Mouse (Mus musculus) CD4-positive, CD25-positive, alpha-beta regulatory T cell, adult 4 months (primary cell): Measurements from ENCODE around the gene Manbal. TPM values are rescaled to one million over a fixed set of nuclear protein-coding genes. Genes with fewer than 3 reads are reported as not detected.

Experiments used
- ATAC-seq: one replicate; pipeline ENCODE4 v1.8.0; 2017
- polyA plus RNA-seq, 2 experiments: library from polyadenylated mRNA; unstranded; fragments of 100-300 nt; shearing (Covaris generic); gene quantifications; one replicate each; pipeline ENCODE4 v1.2.1; 2017

The Manbal gene
- polyA plus RNA-seq, 2 experiments from 2014 or later, result 41.4 to 59.3 TPM

DNA sequence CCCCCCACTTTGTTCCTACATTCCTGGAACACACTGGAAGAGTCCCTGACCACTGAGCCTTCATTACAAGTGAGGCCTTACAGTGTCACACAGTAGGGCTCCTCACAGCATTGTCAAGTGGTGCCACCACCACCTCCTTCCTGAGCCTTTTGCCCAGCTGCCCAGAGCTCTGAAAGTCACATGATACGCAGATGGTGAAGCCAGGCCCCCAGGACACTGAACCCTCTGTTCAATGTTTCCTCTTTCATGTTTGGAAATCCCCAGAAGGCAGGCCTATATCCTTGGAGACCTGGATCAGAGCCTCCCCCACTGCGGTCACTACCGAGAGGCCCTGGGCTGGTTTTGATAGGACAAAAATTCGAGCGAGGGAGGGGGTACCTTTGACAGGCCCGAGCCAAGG is 49.8 kb downstream of the Manbal start:
- ATAC-seq, result no peak

GRCm38 (mm10) chr2:157418206-157418605 is 50.8 kb downstream of the Manbal start, which contains the start of gene Src:
Gene Src, plus strand, starts transcription at chr2:157418444.
- no peak for ATAC-seq

- no peak for ATAC-seq
Observed at GRCm38 (mm10) chr2:157418609-157419071, 51.2 kb downstream of the Manbal start.

DNA sequence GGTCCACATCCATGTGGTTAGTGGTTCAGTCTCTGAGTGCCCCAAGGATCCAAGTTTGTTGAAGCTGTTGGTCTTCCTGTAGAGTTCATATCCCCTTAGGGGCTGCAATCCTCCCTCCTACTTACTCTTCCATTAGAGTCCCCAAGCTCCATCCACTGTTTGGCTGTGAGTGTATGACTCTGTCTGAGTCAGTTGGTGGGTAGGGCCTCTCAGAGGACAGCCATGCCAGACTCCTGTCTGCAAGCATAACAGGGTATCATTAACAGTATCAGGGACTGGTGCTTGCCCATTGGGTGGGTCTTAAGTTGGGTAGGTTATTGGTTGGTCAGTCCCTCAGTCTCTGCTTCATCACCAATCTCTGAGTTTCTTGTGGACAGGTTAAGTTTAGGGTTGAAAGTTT is 52.1 kb downstream of the Manbal start:
- ATAC-seq, result no peak

- ATAC-seq, result no peak
Observed at GRCm38 (mm10) chr2:157420404-157420803, 53.0 kb downstream of the Manbal start.

GRCm38 (mm10) chr2:157422062-157422655 is 54.8 kb downstream of the Manbal start:
- no peak for ATAC-seq

- no peak for ATAC-seq
Observed at GRCm38 (mm10) chr2:157422854-157423705, 55.7 kb downstream of the Manbal start.

DNA sequence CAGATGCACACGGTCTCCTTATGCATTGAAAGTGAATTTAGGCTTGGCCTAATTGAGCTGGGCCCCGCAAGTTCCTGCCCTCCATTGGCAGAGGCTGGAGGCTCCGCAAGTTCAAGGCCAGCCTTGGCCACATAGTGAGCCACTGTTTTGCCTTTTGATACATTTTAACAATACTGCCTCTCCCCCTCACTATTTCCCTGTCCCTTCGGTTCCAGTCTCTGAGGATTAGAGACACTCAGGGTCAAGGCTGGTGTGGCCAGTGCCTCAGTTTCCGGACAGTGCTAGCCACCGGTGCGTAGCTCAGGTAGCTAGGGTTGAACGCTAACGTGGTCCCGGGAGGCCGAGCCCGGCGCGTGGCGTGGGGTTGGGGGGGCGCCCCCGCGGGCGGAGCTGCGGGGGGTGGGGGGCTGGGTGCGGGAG is 56.3 kb downstream of the Manbal start:
- no peak for ATAC-seq

- peak; percentile 74 for ATAC-seq
Observed at GRCm38 (mm10) chr2:157424126-157424903, 56.9 kb downstream of the Manbal start.

DNA sequence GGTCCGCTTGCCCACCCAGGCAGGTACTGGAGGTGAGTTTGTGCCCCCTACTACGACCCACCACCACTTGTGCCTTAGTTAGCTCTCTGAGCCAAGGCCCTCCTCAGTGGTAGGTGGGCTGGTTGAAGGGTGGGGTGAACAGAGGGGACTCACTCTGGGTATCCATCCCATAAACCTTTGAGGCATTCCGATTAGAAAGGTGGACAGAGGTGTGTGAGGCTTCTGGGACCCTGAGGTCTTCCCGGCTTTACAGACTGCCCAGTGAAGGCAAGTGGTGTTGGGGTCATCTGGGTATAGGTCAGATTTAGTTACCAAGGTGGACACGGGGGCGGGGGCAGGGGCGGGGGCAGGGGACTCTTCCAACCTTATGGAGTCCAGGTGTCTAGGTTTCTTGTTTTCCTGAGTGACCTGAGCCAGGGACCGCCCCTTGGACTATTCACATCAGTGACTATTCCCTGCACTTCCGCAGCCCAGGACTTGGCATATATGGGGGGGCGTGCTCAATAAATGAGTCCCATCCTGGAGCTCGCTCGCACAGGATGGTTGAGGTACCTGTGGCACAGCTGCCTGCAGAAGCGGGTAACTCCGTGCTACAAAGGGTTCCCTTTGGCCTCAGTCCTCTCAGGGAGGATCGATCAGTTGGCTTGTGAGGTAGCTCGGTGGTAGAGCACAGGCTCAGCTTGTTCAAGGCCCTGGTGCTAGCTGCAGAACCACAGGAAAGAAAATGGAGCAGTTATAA is 57.7 kb downstream of the Manbal start:
- ATAC-seq, result no peak

- ATAC-seq, result no peak
Observed at GRCm38 (mm10) chr2:157425643-157425988, 58.2 kb downstream of the Manbal start.

- ATAC-seq, result no peak
Observed at GRCm38 (mm10) chr2:157426171-157426570, 58.8 kb downstream of the Manbal start.

DNA sequence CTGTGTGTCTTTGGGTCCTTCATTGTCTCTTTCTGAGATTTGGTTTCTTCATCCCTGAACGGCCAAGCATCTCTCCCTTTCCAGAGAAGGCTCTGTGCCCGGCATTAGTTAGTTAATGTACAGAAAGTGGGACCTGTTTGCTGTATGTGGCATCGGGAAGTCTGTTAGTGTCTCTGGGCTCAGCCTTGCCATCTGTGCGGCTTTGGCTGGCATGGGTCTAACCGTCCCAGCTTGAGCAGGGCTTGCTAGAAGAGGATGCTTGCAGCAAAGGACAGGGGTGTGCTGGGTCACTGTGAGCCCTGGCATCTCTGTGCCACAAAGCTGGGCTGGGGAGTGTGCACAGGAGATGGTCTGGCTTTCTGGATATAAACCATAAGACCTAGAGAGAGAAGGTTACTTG is 59.8 kb downstream of the Manbal start:
- ATAC-seq, result no peak

DNA sequence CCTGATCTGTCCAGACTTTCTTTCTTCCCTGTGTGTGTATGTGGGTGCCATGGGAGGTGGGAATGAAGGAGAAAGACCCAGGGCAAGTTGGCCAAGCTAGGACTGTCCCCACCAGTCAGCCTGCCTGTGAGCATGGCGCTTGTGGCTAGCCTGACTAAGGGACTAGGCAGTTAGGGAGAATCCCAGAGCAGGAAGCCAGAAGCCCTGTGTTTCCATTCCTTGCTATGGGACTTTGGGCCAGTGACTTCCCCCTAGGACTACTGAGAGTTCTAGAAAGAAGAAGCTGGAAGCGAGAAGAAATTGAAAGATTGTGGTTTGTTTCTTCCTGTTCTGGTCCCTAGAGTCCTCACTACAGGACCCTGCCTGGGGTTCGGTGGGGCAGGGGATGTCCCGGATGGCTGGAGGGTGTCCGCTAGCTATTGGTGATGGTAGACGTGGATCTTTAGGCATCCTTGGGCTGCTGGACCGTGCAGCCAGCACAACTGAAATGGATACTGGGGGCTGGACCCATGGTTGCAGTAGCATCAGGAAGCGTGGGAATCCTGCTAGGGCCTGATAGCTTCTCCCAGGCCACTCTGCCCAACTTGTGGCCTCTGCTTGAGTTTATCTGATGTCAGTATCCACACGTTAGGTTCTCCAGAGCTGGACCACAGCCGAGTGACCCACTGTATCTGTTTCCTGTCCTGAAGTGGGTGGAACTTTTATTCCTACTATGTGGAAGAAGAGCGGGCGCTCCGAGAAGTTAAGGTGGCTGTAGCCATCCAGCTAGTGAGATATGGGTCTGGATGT is 61.2 kb downstream of the Manbal start:
- ATAC-seq, result no peak

DNA sequence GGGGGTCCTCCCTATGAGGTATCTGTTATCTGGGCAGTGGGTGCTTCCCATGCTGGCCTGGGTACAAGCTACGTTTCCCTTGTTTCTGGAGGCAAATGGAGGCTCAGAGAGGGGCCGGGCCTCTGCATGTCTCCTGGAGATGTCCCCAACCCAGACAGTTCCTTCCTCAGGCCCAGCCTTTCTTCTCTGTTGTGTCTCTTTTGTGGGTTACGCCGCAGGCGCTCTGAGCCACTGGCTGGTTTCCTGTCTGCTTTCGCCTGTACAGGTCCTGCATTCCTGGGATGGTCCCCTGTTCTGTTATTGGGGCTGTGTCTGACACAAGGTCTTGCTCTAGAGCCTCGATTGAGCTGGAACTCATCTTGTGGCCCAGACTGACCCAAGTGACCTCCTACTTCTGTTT is 62.3 kb downstream of the Manbal start:
- ATAC-seq, result peak; percentile 77

- peak; percentile 36 for ATAC-seq
Observed at GRCm38 (mm10) chr2:157430667-157431429, 63.5 kb downstream of the Manbal start.

DNA sequence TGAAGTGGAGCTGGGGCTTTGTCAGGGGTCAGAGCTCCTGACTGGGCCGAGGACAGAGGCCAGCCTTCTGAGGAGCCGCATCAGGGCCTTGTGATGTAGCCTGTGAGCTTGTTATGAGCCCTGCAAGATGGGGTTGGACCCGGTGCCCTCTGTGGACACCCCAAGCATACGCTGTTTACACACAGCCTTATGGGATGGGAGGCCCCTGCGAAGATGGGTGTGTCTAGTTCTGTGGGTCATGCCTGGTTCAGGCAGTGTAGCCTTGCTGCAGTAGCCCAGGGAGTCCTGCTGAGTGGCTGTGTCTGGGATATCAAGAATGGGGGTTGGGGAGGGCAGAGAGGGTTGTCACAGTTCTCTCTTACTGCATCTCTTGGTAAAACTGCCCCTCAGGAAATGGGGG is 64.5 kb downstream of the Manbal start:
- ATAC-seq, result no peak

GRCm38 (mm10) chr2:157432476-157432875 is 65.1 kb downstream of the Manbal start:
- ATAC-seq, result no peak

- no peak for ATAC-seq
Observed at GRCm38 (mm10) chr2:157434041-157434440, 66.6 kb downstream of the Manbal start.

- no peak for ATAC-seq
Observed at GRCm38 (mm10) chr2:157434497-157434896, 67.1 kb downstream of the Manbal start.

GRCm38 (mm10) chr2:157436496-157436895 is 69.1 kb downstream of the Manbal start:
- no peak for ATAC-seq
